Mouse (Mus musculus): Measurements from ENCODE around the gene Kcnmb1.

The Kcnmb1 gene

GRCm38 (mm10) chr11:33962688-33963407 lies at the start of gene Kcnmb1:
TSS of gene Kcnmb1 (plus strand) at chr11:33963013.
- ChIA-PET CTCF (interaction anchor here in 2 of 4 experiments (0.7 to 0.8 kb wide), 3 partner anchors 19 to 39 kb away, joined by 3 to 4 read pairs (median 3); no protein-coding TSS in a partner anchor), POLR2A (interaction anchor here in 1 of 4 experiments (0.6 kb wide), 2 partner anchors 35 to 174 kb away, joined by 4 read pairs; no protein-coding TSS in a partner anchor)

- ChIA-PET CTCF (interaction anchor here (0.6 to 2.8 kb wide), 4 partner anchors 25 to 251 kb away, joined by 3 to 11 read pairs (median 4); no protein-coding TSS in a partner anchor), POLR2A (no interaction called here)
Measured at GRCm38 (mm10) chr11:33913061-33913460, 49.8 kb upstream of the Kcnmb1 start.

DNA sequence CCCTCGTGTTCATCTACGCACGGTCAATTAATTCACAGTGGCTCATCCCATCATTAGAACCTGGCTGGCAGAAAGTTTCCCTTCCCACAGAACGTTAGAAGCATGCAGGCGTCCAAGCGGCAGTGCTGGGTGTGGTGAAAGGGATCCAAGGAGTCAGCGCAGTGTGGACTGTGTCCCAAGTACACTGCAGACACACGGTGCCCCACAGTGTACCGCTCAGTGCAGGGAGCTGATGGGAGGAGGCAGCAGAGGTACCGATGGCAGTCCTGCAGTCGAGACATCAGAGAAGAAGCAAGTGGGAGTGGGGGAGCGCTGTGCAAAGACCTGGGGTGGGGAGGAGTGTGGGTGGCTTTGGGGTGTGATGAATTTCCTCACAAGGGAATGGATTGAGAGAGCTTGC lies 48.6 kb upstream of the Kcnmb1 start:
- ChIA-PET CTCF (interaction anchor here in 2 of 4 experiments (0.5 to 1.1 kb wide), 3 partner anchors 187 to 952 kb away, joined by 3 to 5 read pairs (median 5); no protein-coding TSS in a partner anchor), POLR2A (interaction anchor here in 1 of 4 experiments (0.7 kb wide), 1 partner anchor 170 kb away, joined by 3 read pairs; no protein-coding TSS in a partner anchor)

DNA sequence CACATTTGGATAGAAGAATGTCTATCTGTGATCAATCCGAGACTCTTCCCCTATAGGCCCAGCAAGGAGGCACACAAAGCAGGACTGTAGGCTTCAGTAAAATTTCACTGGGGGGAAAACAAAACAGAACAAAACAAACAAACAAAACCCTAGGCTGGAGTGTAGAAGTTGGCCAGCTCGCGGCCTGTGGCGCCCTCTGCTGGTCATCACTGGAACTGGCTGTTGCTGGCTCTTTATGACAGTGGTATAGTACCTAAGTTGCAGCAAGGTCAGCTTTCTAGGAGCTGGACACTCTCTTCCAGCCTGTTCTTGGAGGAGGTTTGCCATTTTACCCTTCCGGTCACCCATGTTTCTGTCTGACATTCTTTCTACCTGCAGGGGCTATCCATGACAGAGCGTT lies 45.2 kb upstream of the Kcnmb1 start:
- ChIA-PET POLR2A (interaction anchor here in 1 of 4 experiments (1.2 kb wide), 1 partner anchor 191 kb away, joined by 3 read pairs; no protein-coding TSS in a partner anchor), CTCF (interaction anchor here (0.6 to 3.6 kb wide), 26 partner anchors 9 to 196 kb away, joined by 3 to 47 read pairs (median 4); no protein-coding TSS in a partner anchor)

DNA sequence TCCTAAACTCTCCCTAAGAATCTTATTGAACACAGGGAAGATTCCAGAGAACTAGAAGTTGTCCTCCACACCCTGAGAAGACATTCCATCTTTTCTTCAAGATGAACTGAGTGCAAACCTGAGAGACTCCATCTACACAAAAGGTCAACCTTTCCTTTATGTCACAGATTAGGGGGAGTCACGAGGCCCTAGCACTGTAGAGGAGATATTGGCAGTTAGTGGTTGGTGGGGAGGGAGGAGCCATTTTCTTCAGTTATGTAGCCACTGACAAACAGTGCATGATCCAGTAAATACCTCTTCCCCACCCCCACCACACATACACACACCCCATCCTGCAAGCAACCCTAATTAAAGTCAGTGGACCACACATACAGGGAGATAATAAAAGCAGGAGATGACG lies 44.4 kb upstream of the Kcnmb1 start:
- ChIA-PET POLR2A (interaction anchor here in 1 of 4 experiments (1.2 kb wide), 1 partner anchor 192 kb away, joined by 3 read pairs; no protein-coding TSS in a partner anchor), CTCF (interaction anchor here (0.7 to 3.6 kb wide), 14 partner anchors 10 to 196 kb away, joined by 3 to 47 read pairs (median 5); no protein-coding TSS in a partner anchor)

DNA sequence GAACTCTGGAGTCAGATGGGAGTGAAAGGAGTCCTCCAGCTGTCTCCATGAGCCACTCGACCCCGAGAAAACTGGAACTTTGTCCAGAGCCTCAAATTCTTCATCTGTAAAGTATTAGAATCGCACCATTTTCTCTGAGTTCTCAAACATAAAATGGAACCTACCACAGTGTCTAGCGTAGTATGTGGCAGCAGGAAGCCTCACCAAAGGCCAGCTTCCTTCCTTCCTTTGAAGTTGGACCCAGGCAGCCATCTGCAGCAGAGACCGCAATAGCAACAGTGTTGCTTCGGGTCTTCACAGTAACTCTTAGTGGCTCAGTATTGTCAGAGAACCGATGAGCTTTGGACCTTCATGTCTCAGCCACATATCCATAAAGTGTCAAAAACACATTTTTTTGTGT lies 43.0 kb upstream of the Kcnmb1 start:
- ChIA-PET POLR2A (no interaction called here), CTCF (interaction anchor here in 1 of 4 experiments (1.0 kb wide), 1 partner anchor 13 kb away, joined by 3 read pairs; no protein-coding TSS in a partner anchor)

- CTCF ChIA-PET: interaction anchor here in 2 of 4 experiments (1.9 to 2.5 kb wide), 2 partner anchors 196 kb away, joined by 7 to 10 read pairs; no protein-coding TSS in a partner anchor
Measured at GRCm38 (mm10) chr11:33921451-33921850, 41.4 kb upstream of the Kcnmb1 start.

GRCm38 (mm10) chr11:33923031-33923430 lies 39.8 kb upstream of the Kcnmb1 start:
- ChIA-PET CTCF (interaction anchor here in 2 of 4 experiments (0.6 to 2.5 kb wide), 5 partner anchors 22 to 245 kb away, joined by 5 to 13 read pairs (median 7); no protein-coding TSS in a partner anchor), POLR2A (interaction anchor here in 3 of 4 experiments (0.6 to 1.5 kb wide), 4 partner anchors 10 to 1350 kb away, joined by 3 to 4 read pairs (median 4); no protein-coding TSS in a partner anchor)

More at GRCm38 (mm10) chr11:33921451-33921850, 41.4 kb upstream of the Kcnmb1 start:
- POLR2A ChIA-PET: no interaction called here

- CTCF ChIA-PET: interaction anchor here in 2 of 4 experiments (1.1 to 1.9 kb wide), 4 partner anchors 9 to 287 kb away, joined by 3 to 8 read pairs (median 3); no protein-coding TSS in a partner anchor
- POLR2A ChIA-PET: no interaction called here
Measured at GRCm38 (mm10) chr11:33925778-33926177, 37.0 kb upstream of the Kcnmb1 start.

- ChIA-PET CTCF (interaction anchor here in 2 of 4 experiments (1.0 to 1.9 kb wide), 3 partner anchors 9 to 13 kb away, joined by 3 to 8 read pairs (median 3); no protein-coding TSS in a partner anchor), POLR2A (interaction anchor here in 2 of 4 experiments (0.6 to 0.7 kb wide), 2 partner anchors 83 to 396 kb away, joined by 3 to 6 read pairs; no protein-coding TSS in a partner anchor)
Measured at GRCm38 (mm10) chr11:33926551-33926950, 36.3 kb upstream of the Kcnmb1 start.

DNA sequence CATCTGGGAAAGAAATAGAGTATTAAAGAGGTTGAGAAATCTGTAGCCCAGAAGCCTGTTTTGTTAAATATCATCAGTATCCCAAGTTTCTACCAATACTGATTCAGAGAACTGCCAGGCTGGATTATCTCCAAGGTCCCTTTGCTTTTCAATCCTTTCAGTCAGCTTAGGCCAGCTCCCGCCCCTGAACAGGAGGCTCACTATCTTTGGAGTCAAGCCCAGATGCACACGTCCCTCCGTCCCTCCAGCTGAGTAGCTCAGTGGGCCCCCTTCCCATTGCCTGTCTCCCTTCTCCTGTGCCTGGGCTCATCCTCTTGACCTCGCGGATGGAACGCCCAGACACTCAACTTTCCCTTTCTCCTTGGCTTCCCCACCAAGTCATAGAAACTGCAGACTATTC lies 35.5 kb upstream of the Kcnmb1 start:
- POLR2A ChIA-PET: interaction anchor here in 1 of 4 experiments (0.6 kb wide), 1 partner anchor 36 kb away, joined by 4 read pairs; the partner anchor contains the start of gene Kcnmb1
- CTCF ChIA-PET: interaction anchor here in 3 of 4 experiments (0.5 to 1.9 kb wide), 10 partner anchors 10 to 1194 kb away, joined by 3 to 8 read pairs (median 5); partner anchors contain the start of gene Foxi1 (in 1 of the 3)

DNA sequence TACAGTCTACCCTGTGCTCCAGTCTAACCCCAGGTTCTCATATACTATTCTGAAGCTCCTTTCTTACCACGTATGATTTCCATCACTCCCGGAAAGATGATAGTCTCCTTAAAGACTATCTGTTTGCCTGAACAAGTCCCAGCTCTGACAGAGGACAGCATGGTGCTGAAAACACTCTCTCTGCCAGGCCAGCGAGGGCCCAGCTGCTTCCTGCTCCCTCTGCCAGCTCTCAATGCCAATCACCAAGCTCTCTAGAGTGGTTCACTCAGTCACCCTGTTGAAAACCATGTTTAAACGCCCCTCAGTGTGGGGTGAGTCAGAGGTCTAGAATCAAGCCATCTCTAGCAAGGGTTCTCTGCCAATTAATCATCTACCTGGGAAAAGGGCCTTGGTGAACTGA lies 35.0 kb upstream of the Kcnmb1 start:
- CTCF ChIA-PET: interaction anchor here in 3 of 4 experiments (0.5 to 1.9 kb wide), 11 partner anchors 10 to 1194 kb away, joined by 3 to 8 read pairs (median 5); partner anchors contain the start of gene Foxi1 (in 1 of the 3)

DNA sequence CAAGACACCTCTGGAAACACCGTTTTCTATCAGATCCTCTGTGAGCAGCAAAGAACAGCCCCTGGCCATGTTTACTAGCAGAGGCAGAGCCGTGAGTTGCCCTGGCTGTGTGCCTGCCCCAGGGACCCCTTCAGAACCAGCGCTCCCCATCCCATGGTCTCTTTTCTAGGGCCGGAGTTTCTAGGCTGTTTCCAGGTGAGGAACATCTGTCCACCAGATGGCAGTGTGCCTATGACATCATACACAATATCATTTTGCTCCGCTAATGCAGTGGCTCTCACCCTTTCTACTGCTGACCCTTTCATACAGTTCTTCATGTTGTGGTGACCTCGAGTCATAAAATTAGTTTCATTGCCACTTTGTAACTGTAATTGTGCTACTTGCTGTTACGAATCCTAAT lies 34.2 kb upstream of the Kcnmb1 start:
- POLR2A ChIA-PET: no interaction called here
- CTCF ChIA-PET: interaction anchor here in 2 of 4 experiments (1.1 to 1.6 kb wide), 3 partner anchors 11 to 80 kb away, joined by 3 to 5 read pairs (median 5); no protein-coding TSS in a partner anchor

More for the DNA sequence above, 35.0 kb upstream of the Kcnmb1 start:
- POLR2A ChIA-PET: interaction anchor here in 1 of 4 experiments (0.6 kb wide), 1 partner anchor 35 kb away, joined by 4 read pairs; the partner anchor contains the start of gene Kcnmb1

- CTCF ChIA-PET: interaction anchor here in 3 of 4 experiments (0.7 to 1.6 kb wide), 4 partner anchors 161 to 259 kb away, joined by 3 to 8 read pairs (median 4); no protein-coding TSS in a partner anchor
Measured at GRCm38 (mm10) chr11:33929412-33929811, 33.4 kb upstream of the Kcnmb1 start.

DNA sequence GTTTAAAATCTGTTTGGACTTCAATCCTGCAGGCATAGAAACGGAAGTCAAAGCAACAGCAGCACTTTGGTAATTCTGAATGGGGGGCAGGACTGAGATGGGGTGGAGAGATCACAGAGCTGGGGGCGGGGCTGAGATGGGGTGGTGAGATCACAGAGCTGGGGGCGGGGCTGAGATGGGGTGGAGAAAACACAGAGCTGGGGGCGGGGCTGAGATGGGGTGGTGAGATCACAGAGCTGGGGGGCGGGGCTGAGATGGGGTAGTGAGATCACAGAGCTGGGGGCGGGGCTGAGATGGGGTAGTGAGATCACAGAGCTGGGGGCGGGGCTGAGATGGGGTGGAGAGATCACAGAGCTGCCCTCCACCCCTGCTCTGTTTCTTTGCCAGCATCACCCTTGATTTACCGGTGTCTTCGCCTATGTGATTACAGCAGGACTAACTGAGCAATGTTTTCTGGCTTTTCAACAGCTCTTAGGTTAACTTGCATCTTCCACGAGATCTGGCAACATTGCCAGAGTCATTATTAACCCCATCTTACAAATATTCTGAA lies 30.9 kb upstream of the Kcnmb1 start:
- CTCF ChIA-PET: interaction anchor here (1.0 to 2.0 kb wide), 9 partner anchors 12 to 207 kb away, joined by 3 to 17 read pairs (median 4); no protein-coding TSS in a partner anchor
- POLR2A ChIA-PET: interaction anchor here in 3 of 4 experiments (0.6 to 2.6 kb wide), 8 partner anchors 9 to 893 kb away, joined by 3 to 8 read pairs (median 4); no protein-coding TSS in a partner anchor

More at GRCm38 (mm10) chr11:33929412-33929811, 33.4 kb upstream of the Kcnmb1 start:
- POLR2A ChIA-PET: interaction anchor here in 1 of 4 experiments (0.6 to 0.7 kb wide), 2 partner anchors 12 to 1604 kb away, joined by 4 read pairs; no protein-coding TSS in a partner anchor

DNA sequence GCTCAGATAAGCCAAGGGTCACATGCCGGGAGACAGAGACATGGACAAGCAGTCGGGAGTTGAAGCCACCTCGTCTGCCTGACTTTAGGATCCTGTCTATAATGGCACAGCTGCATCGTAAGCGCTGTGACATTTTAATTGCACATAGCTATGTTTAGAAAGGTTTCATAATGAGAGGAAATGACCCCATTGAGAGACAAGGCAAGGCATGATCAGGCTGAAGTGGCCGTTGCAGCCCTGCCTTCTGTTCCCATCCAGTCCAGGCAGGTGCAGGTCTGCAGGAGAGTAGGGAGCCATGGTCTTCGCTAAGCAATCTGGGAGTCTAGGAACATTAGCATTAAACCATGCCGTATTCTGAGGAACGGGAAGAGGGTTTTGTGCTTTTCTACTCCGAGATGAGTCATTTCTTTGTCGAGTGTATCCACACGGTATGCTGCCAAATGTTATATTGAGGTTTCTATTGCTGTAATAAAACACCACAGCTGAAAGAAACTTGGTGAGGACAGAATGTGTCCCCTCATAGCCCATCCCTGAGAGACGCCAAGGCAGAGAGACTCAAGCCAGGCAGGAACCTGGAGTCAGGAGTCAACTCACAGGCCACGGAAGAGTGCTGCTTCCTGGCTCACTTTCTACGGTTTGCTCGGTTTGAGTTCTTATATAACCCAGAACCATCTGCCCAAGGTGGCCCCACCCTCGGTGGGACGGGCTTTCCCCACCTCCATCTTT lies 30.3 kb upstream of the Kcnmb1 start:
- POLR2A ChIA-PET: interaction anchor here in 2 of 4 experiments (0.6 to 2.6 kb wide), 7 partner anchors 9 to 893 kb away, joined by 3 to 8 read pairs (median 4); no protein-coding TSS in a partner anchor
- CTCF ChIA-PET: interaction anchor here (1.0 to 2.0 kb wide), 9 partner anchors 12 to 207 kb away, joined by 3 to 17 read pairs (median 4); no protein-coding TSS in a partner anchor

- POLR2A ChIA-PET: no interaction called here
- CTCF ChIA-PET: interaction anchor here (0.5 to 1.5 kb wide), 24 partner anchors 8 to 295 kb away, joined by 3 to 14 read pairs (median 3); no protein-coding TSS in a partner anchor
Measured at GRCm38 (mm10) chr11:33934286-33934685, 28.5 kb upstream of the Kcnmb1 start.
